Mouse (Mus musculus) kidney, embryonic 14.5 days (tissue): ENCODE measurements at regions not wholly inside any gene's neighbourhood (a gene's known extent, or its start where the extent isn't known, plus 50 kb on each side); places are given as distances from the start of the nearest gene placed in this dataset.

ENCODE experiments used
- ATAC-seq: fragments of 200-750 bp; cut with Nextera tagmentation; 2 replicates; pipeline ENCODE4 v1.8.0; 2017; ENCODE audit warnings: moderate number of reproducible peaks, mild to moderate bottlenecking, moderate TSS enrichment, moderate library complexity; ENCODE audit not compliant: low FRiP score, low TSS enrichment
- H3K27ac ChIP-seq: fragments of 300-500 bp; sonication (generic); 2 replicates; pipeline ENCODE4 v1.5.1; 2014; ENCODE audit warnings: low read depth, mild to moderate bottlenecking, low read length, moderate library complexity, mixed read lengths
- H3K27me3 ChIP-seq: fragments of 300-500 bp; sonication (generic); 2 replicates; pipeline ENCODE4 v1.6.1; 2014; ENCODE audit warnings: mild to moderate bottlenecking, low read length; ENCODE audit not compliant: control insufficient read depth, insufficient read depth
- H3K36me3 ChIP-seq: fragments of 300-500 bp; sonication (generic); 2 replicates; pipeline ENCODE4 v1.6.1; 2014; ENCODE audit warnings: low read length, mixed read lengths; ENCODE audit not compliant: control insufficient read depth, insufficient read depth
- H3K4me1 ChIP-seq: fragments of 300-500 bp; sonication (generic); 2 replicates; pipeline ENCODE4 v1.6.1; 2014; ENCODE audit warnings: low read length, mixed read lengths; ENCODE audit not compliant: control insufficient read depth, insufficient read depth
- H3K4me2 ChIP-seq: fragments of 300-500 bp; sonication (generic); replicated peaks from 2 replicates; pipeline ENCODE4 v1.6.1; 2014; ENCODE audit warnings: low read depth, mild to moderate bottlenecking, low read length
- H3K4me3 ChIP-seq: fragments of 300-500 bp; sonication (generic); 2 replicates; pipeline ENCODE4 v1.5.1; 2014; ENCODE audit warnings: mild to moderate bottlenecking, low read length
- H3K9ac ChIP-seq: fragments of 300-500 bp; sonication (generic); 2 replicates; pipeline ENCODE4 v1.6.1; 2014; ENCODE audit warnings: low read depth, mild to moderate bottlenecking, low read length, moderate library complexity
- H3K9me3 ChIP-seq: fragments of 300-500 bp; sonication (generic); 2 replicates; pipeline ENCODE4 v1.6.1; 2016; ENCODE audit warnings: low read length; ENCODE audit not compliant: control insufficient read depth
- WGBS: fragments of 180-500 bp; shearing (Covaris S2); extraction: QIAGEN DNeasy Blood & Tissue Kit; methylation state at CpG from one replicate; pipeline ENCODE4 v1.1.7; 2014; 5-methylcytosine and 5-hydroxymethylcytosine counted together

DNA sequence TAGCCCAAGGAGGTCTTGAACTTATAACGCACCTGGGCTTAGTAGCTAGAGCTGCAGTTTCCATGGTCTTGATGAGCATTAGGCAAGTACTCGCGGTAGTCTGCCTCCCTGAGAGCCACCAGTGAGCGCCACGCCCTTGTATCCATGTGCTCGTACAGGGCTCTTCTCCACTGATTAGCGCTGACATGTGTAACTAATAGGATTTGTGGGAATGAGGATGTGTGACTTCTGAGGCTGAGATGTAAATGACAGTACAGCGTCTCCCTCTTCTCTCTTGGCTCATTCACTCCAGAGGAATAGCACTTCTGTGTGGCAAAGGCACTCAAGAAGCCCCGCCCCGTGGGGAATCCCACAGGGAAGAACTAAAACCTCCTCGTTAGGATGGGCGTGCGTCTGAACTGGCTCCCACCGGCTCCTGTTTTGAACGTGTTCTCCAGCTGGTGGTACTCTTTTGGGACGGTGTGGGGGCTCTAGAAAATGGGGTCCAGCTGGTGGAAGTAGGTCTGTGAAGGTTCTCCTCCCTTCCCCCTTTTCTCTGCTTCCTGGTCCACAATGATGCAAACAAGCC, 94.3 kb upstream of the Pkdcc start:
- Histone ChIP-seq H3K36me3 (no peaks in the 10 kb centered on the region), H3K9me3 (no peaks in the 10 kb centered on the region), H3K27ac (no peak overlapping the region), H3K27me3 (no peaks in the 10 kb centered on the region), H3K4me1 (peaks cover 37% of the 10 kb centered on the region), H3K9ac (no peak overlapping the region), H3K4me3 (no peak overlapping the region), H3K4me2 (no peak overlapping the region)
- WGBS = 66% methylated on average over 16 of the region's 16 CpGs
- no peak for ATAC-seq

DNA sequence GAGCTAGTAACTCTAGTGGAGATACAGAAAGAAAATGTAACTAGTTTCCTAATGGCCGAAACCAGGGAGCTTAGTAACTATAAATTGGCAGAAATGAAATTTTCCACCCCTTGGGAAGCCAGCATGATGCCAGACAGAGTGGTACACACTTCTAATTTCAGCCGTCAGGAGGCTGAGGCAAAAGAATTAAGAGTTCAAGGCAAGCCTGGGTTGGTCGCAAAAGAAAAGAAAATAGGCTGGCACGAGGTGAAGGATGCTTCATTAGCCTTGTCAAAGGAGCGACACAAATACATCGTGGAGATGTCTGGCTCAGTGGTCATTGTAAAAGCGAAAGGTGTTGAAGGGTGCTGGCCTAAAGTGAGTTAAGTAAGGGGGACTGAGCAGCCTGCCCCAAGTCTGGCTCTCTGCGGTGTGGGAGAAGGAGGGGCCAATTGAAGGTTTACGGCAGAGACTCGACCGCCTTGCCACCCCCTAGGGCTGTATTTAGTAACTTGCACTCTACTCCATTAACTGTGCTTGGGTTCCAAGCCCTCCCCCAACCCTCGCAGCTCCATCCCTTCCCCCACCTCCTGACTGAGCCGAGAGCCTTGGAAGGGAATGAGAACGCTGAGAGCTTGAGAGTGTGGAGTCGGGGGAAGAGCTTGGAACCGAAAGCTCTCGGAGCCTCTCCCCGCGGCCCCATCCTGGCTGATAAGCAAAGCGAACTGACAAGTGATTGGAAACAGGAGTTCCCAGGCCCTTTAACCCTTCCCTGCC, 92.4 kb upstream of the Pkdcc start:
- H3K36me3 ChIP-seq = no peaks in the 10 kb centered on the region
- WGBS = 7% methylated on average over 20 of the region's 20 CpGs
- peak overlapping the region; percentile 14; the same call in 1 of the 2 replicates for H3K9ac ChIP-seq
- peak overlapping the region; percentile 10; the same call in 1 of the 2 replicates for H3K4me3 ChIP-seq
- peak overlapping the region; percentile 44; the same call in 1 of the 2 replicates for H3K27ac ChIP-seq
- peak overlapping the region; percentile 34 for H3K4me2 ChIP-seq
- H3K9me3 ChIP-seq = no peaks in the 10 kb centered on the region
- peak; percentile 87 for ATAC-seq
- H3K4me1 ChIP-seq = peaks cover 31% of the 10 kb centered on the region
- no peaks in the 10 kb centered on the region for H3K27me3 ChIP-seq

DNA sequence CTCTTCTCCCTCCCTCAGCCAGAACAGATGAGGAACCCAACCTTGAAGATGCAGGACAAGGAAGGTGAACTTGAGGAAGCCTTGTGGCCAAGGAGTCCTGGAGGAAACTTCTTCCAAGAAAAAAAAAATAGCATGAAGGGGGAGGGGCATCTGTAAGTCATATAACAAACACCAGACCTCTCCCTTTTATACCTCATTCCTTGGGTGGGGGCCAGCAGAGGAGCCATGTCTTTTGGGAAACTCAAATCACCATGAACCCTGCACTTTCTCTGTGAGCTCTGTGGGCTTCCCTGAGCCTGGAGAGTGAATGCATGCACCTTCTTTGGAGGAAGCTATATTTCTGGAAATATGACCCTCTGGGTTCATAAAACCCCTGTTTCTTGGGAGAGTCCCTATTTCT, 90.0 kb upstream of the Pkdcc start:
- Histone ChIP-seq H3K27me3 (no peaks in the 10 kb centered on the region), H3K36me3 (no peaks in the 10 kb centered on the region), H3K9me3 (no peaks in the 10 kb centered on the region), H3K9ac (no peak overlapping the region), H3K4me1 (peaks cover 35% of the 10 kb centered on the region), H3K4me2 (no peak overlapping the region), H3K27ac (peak overlapping the region; percentile 9; the same call in 1 of the 2 replicates), H3K4me3 (no peak overlapping the region)
- no peak for ATAC-seq

DNA sequence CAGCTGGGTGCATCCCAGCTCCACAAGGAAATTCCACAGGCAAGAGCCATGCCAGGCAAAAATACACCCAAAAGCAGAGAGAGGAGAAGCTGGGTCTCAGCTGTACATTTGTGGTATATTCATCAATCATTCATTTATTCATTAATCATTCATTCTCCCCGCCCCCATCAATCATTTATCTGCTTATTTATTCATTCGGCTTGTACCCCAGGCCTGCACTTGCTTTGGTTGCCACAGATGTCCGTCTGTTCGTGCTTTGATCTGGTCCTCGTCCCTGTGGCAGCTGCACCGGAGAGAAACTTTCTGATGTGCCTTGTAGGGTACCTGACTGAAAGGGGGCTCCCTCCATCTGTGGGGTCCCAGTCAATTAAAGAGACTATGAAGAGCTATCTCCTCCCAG, 87.2 kb upstream of the Pkdcc start:
- Histone ChIP-seq H3K9me3 (no peaks in the 10 kb centered on the region), H3K27ac (no peak overlapping the region), H3K4me1 (peaks cover 29% of the 10 kb centered on the region), H3K36me3 (no peaks in the 10 kb centered on the region), H3K4me2 (no peak overlapping the region), H3K4me3 (no peak overlapping the region), H3K27me3 (no peaks in the 10 kb centered on the region), H3K9ac (no peak overlapping the region)
- ATAC-seq = no peak
- 59% methylated on average over 6 of the region's 6 CpGs for WGBS

DNA sequence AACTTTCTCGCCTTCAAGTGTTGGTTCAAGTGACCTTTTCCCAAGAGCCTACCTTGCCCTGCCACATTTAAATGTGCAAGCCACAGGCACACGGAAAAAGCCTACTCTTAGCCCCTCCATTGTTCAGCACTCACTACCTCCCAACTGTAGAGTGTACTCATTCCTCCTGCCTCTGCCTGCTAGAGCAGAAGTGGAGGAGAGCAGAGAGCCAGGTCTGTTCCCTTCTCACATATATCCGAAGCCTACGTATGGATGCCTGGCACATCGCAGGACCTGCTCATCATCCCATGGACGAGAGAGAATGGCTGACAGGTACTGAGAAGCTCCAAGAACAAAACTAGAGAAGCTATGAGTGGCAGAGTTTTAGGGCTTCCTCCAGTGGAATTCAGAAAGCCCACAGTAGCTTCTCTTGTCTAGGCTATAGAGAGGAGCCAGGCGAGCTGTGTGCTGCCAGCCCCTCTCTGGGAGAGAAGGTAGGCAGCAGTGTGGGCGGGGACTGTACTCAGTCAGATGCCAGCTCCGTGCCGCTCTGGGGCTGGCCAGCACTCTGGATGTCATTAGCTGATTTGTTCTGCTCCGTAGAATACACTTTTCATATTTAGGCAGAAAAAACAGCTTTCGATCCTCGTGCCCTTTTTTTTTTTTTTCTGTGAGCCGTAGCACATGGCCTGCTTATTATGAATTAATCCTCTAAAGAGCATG, 86.1 kb upstream of the Pkdcc start:
- 70% methylated on average over 14 of the region's 14 CpGs for WGBS
- Histone ChIP-seq H3K27ac (no peak overlapping the region), H3K4me3 (no peak overlapping the region), H3K9ac (no peak overlapping the region), H3K4me1 (peaks cover 27% of the 10 kb centered on the region), H3K4me2 (no peak overlapping the region), H3K27me3 (no peaks in the 10 kb centered on the region), H3K36me3 (no peaks in the 10 kb centered on the region), H3K9me3 (no peaks in the 10 kb centered on the region)
- ATAC-seq = no peak

DNA sequence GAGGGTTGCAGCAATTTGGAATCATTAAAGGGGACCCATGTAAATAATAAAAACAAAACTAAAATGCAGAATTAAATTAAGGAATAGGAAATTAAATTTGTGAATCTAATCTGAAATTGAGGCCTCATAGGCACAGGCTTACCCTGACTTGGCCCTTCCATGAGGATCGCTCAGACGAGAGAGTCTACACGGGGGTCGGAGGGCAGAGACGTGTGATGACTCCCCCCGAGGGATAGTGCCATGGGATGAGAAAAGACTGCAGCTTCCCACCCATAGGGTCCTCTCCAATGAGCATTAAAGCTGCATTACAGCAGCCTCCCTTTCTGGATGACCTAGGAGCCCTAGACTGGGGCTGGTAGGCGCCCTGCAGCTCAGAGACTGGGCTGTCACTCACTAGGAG, 85.4 kb upstream of the Pkdcc start:
- Histone ChIP-seq H3K27me3 (no peaks in the 10 kb centered on the region), H3K9ac (no peak overlapping the region), H3K4me2 (no peak overlapping the region), H3K4me3 (no peak overlapping the region), H3K9me3 (no peaks in the 10 kb centered on the region), H3K27ac (no peak overlapping the region), H3K4me1 (peaks cover 29% of the 10 kb centered on the region), H3K36me3 (no peaks in the 10 kb centered on the region)
- peak; percentile 61; the same call in 1 of the 2 replicates for ATAC-seq
- WGBS = 78% methylated on average over 7 of the region's 7 CpGs

DNA sequence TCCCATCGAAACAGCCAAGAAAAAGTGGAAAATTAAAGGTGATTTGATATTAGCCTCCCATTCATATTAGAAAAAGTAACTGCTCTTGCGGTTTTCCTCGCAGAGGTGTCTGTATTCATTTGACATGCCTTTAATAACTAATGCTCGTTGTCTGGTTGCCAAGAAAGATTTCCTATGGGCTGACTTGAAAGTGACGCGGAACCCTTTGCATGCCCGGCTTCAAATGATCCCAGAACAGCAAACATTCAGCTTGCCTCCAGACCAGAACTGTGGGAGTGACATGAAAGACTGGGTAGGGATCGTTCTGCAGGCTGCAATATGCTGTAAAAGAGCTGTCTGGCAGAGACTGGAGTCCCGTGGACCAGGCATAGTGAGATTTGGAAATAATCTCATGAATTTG, 81.9 kb upstream of the Pkdcc start:
- Histone ChIP-seq H3K4me3 (no peak overlapping the region), H3K4me2 (no peak overlapping the region), H3K9me3 (no peaks in the 10 kb centered on the region), H3K9ac (no peak overlapping the region), H3K36me3 (no peaks in the 10 kb centered on the region), H3K27me3 (no peaks in the 10 kb centered on the region), H3K27ac (no peak overlapping the region), H3K4me1 (peaks cover 34% of the 10 kb centered on the region)
- ATAC-seq = no peak
- WGBS = 40% methylated on average over 9 of the region's 9 CpGs

DNA sequence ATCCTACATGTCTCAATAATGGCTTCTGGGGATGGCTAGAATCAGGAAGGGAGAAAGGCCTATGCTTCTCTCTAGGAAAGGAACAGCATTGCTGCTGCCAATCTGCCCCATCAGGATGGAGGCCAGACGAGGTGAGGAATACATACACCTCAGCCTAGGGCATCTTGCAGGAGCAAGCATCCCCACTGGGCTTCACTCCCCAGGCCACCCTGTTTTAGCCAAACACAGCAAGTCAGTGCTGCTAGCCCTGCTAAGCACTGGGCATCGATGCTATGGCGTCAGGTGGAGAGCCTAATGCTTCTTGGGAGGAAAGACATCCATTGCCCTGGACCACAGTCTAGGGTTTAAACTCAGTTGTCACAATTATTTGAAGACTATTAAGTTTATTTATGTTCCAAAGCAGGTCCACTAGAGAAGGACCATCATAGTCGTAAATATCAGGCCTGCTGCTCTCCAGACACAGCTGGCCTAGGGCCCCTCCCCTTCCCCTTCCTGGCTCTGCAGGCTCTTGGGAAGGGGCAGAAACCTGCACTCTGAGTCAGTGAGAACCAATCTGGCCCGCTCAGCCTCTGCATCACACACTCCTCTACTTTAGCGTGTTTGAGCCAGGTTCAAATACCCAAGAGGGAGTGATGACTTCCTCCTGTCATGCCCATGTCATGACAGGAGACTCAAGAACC, 79.5 kb upstream of the Pkdcc start:
- 30% methylated on average over 6 of the region's 6 CpGs for WGBS
- H3K4me2 ChIP-seq = no peak overlapping the region
- peak overlapping the region; percentile 57; the same call in 1 of the 2 replicates for H3K27ac ChIP-seq
- H3K9ac ChIP-seq = no peak overlapping the region
- H3K4me3 ChIP-seq = no peak overlapping the region
- no peaks in the 10 kb centered on the region for H3K9me3 ChIP-seq
- H3K36me3 ChIP-seq = no peaks in the 10 kb centered on the region
- peak; percentile 80 for ATAC-seq
- no peaks in the 10 kb centered on the region for H3K27me3 ChIP-seq
- peaks cover 30% of the 10 kb centered on the region for H3K4me1 ChIP-seq
